Mouse (Mus musculus): Measurements from ENCODE around the gene Nfia. TPM values are rescaled to one million over a fixed set of nuclear protein-coding genes. Genes with fewer than 3 reads are reported as not detected.

Gene Nfia
- 12.7 TPM for polyA plus RNA-seq (2014; fragmentation: Illumina TruSeq; extraction: RNeasy Lipid Tissue Mini Kit (QIAGEN cat#74804); ENCODE audit: low replicate concordance)

GRCm38 (mm10) chr4:97772641-97773040, at the start of gene Nfia:
TSS of gene Nfia (plus strand) at chr4:97772734.

GRCm38 (mm10) chr4:97777706-97778176, 5.2 kb downstream of the Nfia start, which contains the start of gene E130114P18Rik:
TSS of gene E130114P18Rik (minus strand) at chr4:97778078.

Other genes starting within 250 kb of the Nfia start
- gene E130114P18Rik, start 5.3 kb downstream of the Nfia start, polyA plus RNA-seq (2014; fragmentation: Illumina TruSeq; extraction: RNeasy Lipid Tissue Mini Kit (QIAGEN cat#74804); ENCODE audit: low replicate concordance) = not detected